Mouse (Mus musculus) megakaryocyte, embryonic 14.5 days (primary cell): ENCODE measurements around the gene Gli1.

Source experiments
- FLI1 ChIP-seq: IDR thresholded peaks from 2 replicates; pipeline ENCODE4 v1.6.1; 2012; ENCODE audit warnings: low read length, inconsistent platforms, mixed read lengths
- GATA1 ChIP-seq: IDR thresholded peaks from 3 replicates; pipeline ENCODE4 v1.6.1; 2012; ENCODE audit warnings: mixed read lengths, low read length, inconsistent platforms, borderline replicate concordance

DNA sequence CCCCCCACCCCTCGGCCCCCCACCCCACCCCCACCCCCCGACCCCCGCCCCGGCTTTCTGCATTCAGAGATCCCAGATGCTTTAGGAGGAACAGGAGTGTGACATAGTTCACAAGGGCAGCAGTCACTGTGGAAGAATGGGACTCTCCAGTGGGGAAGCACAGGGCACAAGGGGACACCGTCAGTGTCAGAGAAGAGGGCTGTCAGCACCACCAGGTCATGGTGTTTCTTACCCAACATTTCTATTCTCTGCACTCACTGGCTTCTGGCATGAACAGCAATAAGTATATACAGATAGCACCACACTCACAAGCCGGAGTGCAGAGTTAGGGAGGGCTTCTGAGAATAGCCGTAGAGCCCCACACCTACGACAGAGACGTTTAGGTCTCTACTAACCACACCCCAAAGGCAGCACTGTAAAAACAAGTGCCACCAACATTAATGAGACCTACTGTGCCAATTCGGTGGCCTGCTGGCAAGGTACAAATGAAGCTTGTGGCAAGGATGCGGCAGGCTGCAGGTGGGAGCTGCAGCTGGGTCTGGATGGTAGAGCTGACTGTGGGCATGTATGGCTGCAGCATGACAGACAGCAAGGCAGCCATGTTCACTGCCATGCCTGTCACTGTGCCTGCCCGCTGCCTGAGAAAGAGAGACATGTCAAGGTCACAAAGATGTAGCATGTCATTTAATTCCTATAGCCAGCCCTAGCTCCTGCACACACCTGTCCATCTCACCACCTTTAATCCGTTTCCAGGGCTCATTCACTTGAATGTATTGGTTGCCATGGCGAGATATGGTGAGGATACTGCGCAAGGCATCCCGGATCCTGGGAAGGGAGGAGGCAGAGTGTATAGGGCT is 44.5 kb downstream of the Gli1 start:
- TF ChIP-seq GATA1 (no peak), FLI1 (no peak)
